Mouse (Mus musculus) myocyte (in vitro differentiated cells): ENCODE results near the gene Foxd3.

Experiments used
- MYOD1 ChIP-seq, 3 experiments: IDR thresholded peaks; one replicate each; pipeline ENCODE4 v1.6.1; 2011; ENCODE audit warnings: control low read depth in 2 of 3, low read depth in 2 of 3, mild to moderate bottlenecking in 2 of 3, moderate library complexity in 1 of 3; ENCODE audit not compliant: insufficient read length in 2 of 3, control insufficient read depth in 1 of 3
- POLR2A ChIP-seq: IDR thresholded peaks from one replicate; pipeline ENCODE4 v1.6.1; 2011; ENCODE audit warnings: low read depth, mild to moderate bottlenecking, control low read depth, moderate library complexity; ENCODE audit not compliant: insufficient read length
- POLR2AphosphoS2 ChIP-seq: IDR thresholded peaks from one replicate; pipeline ENCODE4 v1.6.1; 2011; ENCODE audit warnings: low read depth, control low read depth; ENCODE audit not compliant: insufficient read length
- TCF12 ChIP-seq: IDR thresholded peaks from one replicate; pipeline ENCODE4 v1.6.1; 2011; ENCODE audit warnings: mild to moderate bottlenecking, control low read depth; ENCODE audit not compliant: poor library complexity, insufficient read depth, severe bottlenecking

- TF ChIP-seq TCF12 (no peak), POLR2A (no peak), MYOD1 (IDR thresholded peaks at IDR 0.05; ENCODE audit: control insufficient read depth in 1 of 3, insufficient read length in 2 of 3, low read depth in 2 of 3) (no peak), POLR2AphosphoS2 (no peak)
Observed at GRCm38 (mm10) chr4:99645560-99645959, 10.5 kb upstream of the Foxd3 start.
